Mouse (Mus musculus): Measurements from ENCODE around the gene Ide.
"Not testable (repeated sequence)": the region's sequence is repeated elsewhere in the genome, so short reads cannot be mapped to it uniquely, and the experiment has no call there.

Gene Ide

GRCm38 (mm10) chr19:37263943-37264897, 73.4 kb downstream of the Ide start:
- peak; percentile 44 for DNase-seq

DNA sequence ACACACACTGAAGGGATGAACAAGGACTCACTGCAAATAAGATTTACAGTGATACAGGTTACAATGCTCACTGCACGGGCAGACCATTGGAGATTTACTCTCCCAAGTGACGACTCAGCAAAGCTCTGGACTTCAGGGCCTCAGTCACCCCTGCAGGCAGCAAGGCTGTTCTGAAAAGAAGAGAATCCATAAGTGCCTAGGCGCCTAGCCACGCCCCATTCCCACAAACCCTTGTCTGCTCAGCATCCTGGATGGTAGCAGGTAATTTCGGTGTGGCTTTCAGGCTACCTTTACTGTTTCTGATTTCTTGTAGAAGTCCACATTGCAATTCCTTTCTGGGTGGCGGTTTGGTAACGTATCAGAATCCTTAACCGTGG, 74.1 kb downstream of the Ide start:
- DNase-seq, result peak; percentile 18

- no peak for DNase-seq
Measured at GRCm38 (mm10) chr19:37262389-37262788, 75.3 kb downstream of the Ide start.

DNA sequence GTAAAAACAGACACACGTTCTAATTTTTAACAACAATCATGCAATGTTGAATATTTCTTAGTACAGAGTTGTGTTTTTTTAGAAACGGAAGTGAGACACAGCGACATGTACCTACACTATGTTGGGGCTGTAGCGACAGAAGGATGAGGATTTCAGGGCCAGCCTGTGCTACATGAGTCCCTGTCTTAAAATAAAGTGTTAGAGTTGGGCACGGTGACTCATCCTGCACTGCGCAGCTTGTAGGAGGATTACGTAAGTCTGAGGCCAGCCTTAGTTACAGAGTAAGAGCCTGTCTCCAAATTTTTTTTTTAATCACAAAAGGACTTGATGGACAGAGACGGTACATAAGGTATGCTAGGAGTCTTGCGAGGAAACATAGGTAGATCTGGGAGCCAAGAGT, 82.3 kb downstream of the Ide start:
- no peak for DNase-seq

DNA sequence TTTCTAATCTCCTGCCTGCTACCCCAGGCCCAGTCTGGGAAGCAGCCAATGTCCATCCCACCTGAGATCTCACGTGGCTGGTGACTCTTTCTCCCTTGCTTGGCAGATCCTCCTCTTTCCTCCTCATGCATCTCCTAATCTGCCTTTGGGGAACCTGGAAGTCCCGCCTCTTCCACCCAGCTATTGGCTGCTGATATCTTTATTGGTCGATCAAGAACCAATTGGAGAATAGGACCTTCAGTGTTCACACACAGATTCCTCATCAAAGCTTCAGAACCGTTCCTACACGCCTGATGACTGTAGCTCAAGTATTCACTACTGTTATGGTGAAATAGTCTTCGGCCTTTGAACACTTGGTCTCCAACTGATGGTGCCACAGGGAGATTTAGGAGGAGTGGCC, 85.5 kb downstream of the Ide start:
- DNase-seq, result no peak

GRCm38 (mm10) chr19:37248199-37248598, 89.5 kb downstream of the Ide start:
- DNase-seq, result no peak

GRCm38 (mm10) chr19:37246859-37247258, 90.8 kb downstream of the Ide start:
- no peak for DNase-seq

DNA sequence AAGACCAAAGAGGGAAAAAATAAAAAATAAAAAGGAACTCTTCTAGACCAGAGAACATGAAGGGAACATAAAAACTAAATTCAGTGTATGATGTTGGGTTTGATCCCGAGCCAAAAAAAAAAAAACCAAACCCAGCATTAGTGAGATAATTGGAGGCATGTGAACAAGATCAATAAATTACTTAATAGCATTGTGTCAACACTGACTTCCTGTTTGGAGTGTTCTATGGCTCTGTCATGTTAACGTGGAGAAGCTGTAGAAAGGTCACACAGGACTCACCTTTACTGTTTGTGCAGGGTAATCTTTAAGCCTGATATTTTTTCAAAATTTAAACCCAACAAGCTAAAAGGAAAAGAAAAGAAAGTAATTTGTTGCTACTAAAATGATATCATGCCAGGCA, 94.9 kb downstream of the Ide start:
- DNase-seq, result no peak

GRCm38 (mm10) chr19:37241201-37241600, 96.5 kb downstream of the Ide start:
- DNase-seq, result peak; percentile 37

GRCm38 (mm10) chr19:37239096-37239495, 98.6 kb downstream of the Ide start:
- peak; percentile 56 for DNase-seq

- DNase-seq, result peak; percentile 20
Measured at GRCm38 (mm10) chr19:37238651-37239050, 99.0 kb downstream of the Ide start.

- DNase-seq, result no peak
Measured at GRCm38 (mm10) chr19:37237712-37238437, 99.8 kb downstream of the Ide start.

DNA sequence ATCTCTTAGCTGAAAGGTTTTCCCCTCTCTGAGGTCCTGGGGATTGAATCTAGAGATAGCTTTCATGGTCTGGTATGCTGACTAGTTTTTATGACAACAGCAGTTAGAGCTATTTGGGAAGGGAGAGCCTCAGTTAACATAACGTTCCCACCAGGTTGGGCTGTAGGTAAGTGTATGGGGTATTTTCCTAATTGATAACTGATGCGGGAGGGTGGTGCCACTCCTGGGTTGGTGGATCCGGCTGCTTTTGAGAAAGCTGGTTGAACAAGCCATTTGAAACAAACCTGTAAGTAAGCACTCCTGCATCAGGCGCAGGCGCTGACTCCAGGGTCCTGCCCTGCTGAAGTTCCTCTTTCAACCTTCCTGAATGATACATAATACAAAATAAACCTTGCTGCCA, 100.3 kb downstream of the Ide start:
- DNase-seq, result no peak

GRCm38 (mm10) chr19:37235818-37236217, 101.8 kb downstream of the Ide start:
- DNase-seq, result peak; percentile 62

DNA sequence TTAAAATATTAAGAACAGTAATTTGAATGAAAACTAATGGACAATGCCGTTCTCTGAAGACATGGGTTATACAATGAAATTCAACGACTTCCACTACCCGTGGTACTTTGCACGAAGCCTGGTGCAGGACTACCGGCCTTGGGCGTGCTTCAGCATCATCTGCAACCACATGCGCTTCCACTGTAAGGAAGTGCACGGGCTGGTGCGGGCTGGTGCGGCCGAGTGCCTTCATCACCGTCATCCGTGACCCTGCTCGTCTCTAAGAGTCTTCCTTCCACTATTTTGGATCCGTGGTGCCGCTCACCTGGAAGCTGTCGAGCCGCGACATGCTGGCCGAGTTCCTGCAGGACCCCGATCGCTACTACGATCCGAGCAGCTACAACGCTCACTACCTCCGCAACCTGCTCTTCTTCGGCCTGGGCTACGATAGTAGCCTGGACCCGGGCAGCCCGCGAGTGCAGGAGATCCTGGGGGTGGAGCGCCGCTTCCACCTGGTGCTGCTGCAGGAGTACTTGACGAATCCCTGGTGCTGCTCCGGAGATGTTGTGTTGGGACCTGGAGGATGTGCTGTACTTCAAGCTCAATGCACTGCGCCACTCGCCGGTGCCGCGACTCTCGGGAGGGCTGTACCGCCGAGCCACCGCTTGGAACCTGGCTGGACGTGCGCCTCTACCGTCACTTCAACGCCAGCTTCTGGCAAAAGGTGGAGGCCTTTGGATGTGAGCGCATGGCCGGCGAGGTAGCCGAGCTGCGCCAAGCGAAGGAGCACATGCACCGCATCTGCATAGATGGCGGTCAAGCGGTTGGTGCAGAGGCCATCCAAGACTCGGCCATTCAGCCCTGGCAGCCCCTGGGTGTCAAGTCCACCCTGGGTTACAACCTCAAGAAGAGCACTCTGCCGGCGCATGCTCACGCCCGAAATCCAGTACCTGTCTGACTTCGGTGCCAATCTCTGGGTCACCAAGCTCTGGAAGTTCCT, 103.8 kb downstream of the Ide start:
- no peak for DNase-seq

GRCm38 (mm10) chr19:37232598-37232997, 105.1 kb downstream of the Ide start:
- DNase-seq, result not testable (repeated sequence)

DNA sequence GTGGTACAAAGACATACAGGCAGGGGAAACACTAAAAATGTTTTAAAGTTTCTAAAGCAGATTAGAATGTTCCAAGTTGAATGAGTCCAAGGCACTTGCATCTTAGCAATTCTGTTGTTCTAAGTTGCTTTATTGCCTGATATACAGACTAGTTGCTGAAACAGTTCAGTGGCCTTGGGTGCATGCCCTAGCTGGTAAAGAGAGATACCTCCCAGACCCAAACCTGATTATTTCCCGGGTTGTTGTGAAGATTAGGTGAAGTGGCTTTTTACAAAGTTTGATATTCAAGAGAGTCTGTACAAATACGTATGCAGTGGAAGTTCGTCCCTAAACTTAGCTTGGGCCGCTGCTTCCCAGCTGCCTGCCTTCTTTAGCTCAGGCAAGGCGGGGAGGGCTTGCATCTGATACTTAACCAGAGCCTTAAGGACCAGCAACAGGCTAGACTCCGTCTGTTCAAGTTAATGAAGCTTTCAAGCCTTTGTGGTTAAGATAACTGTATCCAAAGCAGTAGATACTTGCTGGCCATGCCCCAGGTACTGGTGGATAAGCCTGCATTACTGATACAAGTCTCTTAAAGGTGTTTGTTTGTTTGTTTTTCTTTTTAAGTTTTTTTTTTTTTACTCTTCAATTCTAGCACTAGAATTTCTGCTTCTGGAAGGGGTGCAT, 112.3 kb downstream of the Ide start:
- DNase-seq, result no peak
